Mouse (Mus musculus): ENCODE data around the gene Pik3r1. TPM values are rescaled to one million over a fixed set of nuclear protein-coding genes. Genes with fewer than 3 reads are reported as not detected.

Gene Pik3r1
- total RNA-seq, 1 experiment, result 7.3 TPM

DNA sequence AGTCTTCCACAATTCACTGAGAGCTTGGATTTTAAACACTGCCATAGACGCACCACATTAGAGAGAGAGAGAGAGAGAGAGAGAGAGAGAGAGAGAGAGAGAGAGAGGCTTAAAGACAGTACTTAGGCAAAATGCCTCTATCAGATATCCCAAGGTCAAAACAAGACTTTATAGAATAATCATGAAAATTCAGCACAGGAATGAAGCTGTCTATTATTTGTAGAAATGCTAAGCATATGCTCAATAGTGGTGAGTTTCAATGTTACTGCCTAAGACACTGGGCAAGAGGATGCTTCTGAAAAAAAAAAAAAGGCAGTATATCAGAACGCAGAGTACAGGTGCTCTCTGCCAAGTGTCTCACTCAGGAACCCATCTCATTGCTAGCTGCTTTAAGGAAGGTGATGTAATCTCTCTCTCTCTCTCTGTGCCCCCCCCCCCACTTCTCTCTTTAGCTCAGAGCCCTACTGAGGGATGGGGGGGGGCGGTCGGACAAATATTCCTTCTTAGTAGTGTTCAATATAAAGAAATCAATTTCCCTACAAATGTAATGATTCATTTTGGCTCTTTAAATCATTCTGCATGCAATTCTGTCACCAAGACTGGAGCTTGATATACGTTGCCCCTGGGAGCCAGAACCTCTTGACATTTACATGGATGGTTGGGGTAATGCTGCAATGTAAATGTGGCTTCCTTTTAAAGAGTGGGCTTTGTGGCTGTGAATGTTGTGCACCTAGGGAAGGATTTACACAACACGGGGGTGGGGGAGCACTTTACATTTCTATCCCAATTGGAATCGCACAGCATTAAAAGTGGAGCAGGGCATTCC is 74.9 kb downstream of the Pik3r1 start:
- TF ChIP-seq CHD2 (IDR thresholded peaks at IDR 0.05; ENCODE audit: low read depth, low read length) (no peak), ZNF384 (IDR thresholded peaks at IDR 0.05; ENCODE audit: low read depth, low read length) (no peak), HCFC1 (IDR thresholded peaks at IDR 0.05; ENCODE audit: borderline replicate concordance, insufficient read depth, low read length) (no peak), ZC3H11A (IDR thresholded peaks at IDR 0.05; ENCODE audit: borderline replicate concordance, low read depth, low read length) (no peak)
- in situ Hi-C loops (cut with MboI; ENCODE audit: low sequenced_read_pairs in 2 of 2, unreplicated experiment in 2 of 2), result no loop called here
- no peaks in the 10 kb centered on the region for H3K36me3 ChIP-seq (ENCODE audit: control insufficient read depth, insufficient read depth, low read length, poor library complexity, severe bottlenecking)
- H3K27ac ChIP-seq (ENCODE audit: insufficient read depth, low read depth, low read length, poor library complexity, severe bottlenecking), result no peak overlapping the region
- H3K9ac ChIP-seq (ENCODE audit: insufficient read depth, low read depth, low read length, poor library complexity, severe bottlenecking), result no peak overlapping the region
- H3K9me3 ChIP-seq (ENCODE audit: control insufficient read depth, insufficient read depth, low read depth, low read length), result no peaks in the 10 kb centered on the region
- H3K4me1 ChIP-seq (ENCODE audit: control insufficient read depth in 2 of 2, insufficient read depth in 2 of 2, low read length in 2 of 2, poor library complexity in 1 of 2), result peaks cover 0 to 7% of the 10 kb centered on the region in 2 experiments; a peak in 1 of 4 replicates
- no peak for DNase-seq (ENCODE audit: low read depth, low spot score)
- no peak overlapping the region for H3K4me3 ChIP-seq (ENCODE audit: insufficient read depth in 1 of 2, low read depth in 1 of 2, low read length in 2 of 2, poor library complexity in 1 of 2, severe bottlenecking in 1 of 2)

DNA sequence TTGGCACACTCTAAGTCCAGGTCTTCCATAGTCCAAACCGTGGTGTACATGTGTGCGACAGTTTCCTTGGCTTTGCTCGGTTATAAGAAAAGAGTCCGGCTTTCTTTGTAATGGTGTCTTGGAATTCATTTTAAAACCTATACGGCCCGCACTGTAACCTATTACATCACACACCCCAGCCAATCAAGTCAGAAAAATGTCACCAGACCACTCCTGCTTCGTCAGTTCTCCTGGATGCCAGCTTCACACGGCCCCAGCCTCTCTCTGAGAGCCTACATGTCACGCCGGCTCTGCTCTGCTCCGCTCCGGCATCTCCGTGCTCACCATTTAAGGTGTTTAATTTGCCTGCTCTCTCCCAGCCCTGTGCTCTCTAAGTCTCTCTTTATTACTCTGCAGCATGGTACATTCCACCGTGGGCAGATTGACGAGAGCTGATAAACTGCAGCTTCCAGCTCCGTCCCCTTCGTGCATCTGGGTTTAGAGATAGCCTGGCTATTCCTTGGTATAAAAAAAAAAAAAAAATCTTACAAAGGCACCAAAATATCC is 75.7 kb downstream of the Pik3r1 start:
- TF ChIP-seq HCFC1 (IDR thresholded peaks at IDR 0.05; ENCODE audit: borderline replicate concordance, insufficient read depth, low read length) (no peak), CHD2 (IDR thresholded peaks at IDR 0.05; ENCODE audit: low read depth, low read length) (no peak), ZNF384 (IDR thresholded peaks at IDR 0.05; ENCODE audit: low read depth, low read length) (no peak), MAFK (IDR thresholded peaks at IDR 0.05; ENCODE audit: insufficient read depth, low read depth, low read length) (no peak), ZC3H11A (IDR thresholded peaks at IDR 0.05; ENCODE audit: borderline replicate concordance, low read depth, low read length) (no peak)

DNA sequence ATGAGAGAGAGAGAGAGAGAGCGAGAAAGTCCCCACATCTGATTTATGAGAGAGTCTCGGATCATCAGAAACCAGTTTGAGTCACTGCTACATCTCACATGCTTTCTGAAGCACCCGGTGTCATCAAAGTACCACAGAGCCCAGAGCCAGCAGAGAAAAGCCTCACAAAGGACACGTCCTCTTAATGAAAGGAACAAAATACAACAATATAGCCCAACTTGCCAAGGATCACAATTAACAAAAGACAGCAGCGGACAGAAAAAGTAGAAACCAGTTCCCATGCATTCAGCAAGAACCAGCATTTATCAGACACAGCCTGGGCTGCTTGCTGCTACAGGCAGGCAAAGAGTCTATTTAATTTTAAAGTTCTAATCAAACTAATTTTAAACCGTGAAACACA is 76.3 kb downstream of the Pik3r1 start:
- no peak overlapping the region for H3K27ac ChIP-seq (ENCODE audit: insufficient read depth, low read depth, low read length, poor library complexity, severe bottlenecking)
- no peak overlapping the region for H3K9ac ChIP-seq (ENCODE audit: insufficient read depth, low read depth, low read length, poor library complexity, severe bottlenecking)
- H3K9me3 ChIP-seq (ENCODE audit: control insufficient read depth, insufficient read depth, low read depth, low read length), result no peaks in the 10 kb centered on the region
- in situ Hi-C loops (cut with MboI; ENCODE audit: low sequenced_read_pairs in 2 of 2, unreplicated experiment in 2 of 2), result no loop called here
- peaks cover 0 to 4% of the 10 kb centered on the region in 2 experiments; a peak in 1 of 4 replicates for H3K4me1 ChIP-seq (ENCODE audit: control insufficient read depth in 2 of 2, insufficient read depth in 2 of 2, low read length in 2 of 2, poor library complexity in 1 of 2)
- H3K36me3 ChIP-seq (ENCODE audit: control insufficient read depth, insufficient read depth, low read length, poor library complexity, severe bottlenecking), result peaks cover 4% of the 10 kb centered on the region; the same call in 1 of the 2 replicates
- no peak for TF ChIP-seq ZC3H11A (IDR thresholded peaks at IDR 0.05; ENCODE audit: borderline replicate concordance, low read depth, low read length)
- no peak for TF ChIP-seq MAFK (IDR thresholded peaks at IDR 0.05; ENCODE audit: insufficient read depth, low read depth, low read length)
- TF ChIP-seq ZNF384 (IDR thresholded peaks at IDR 0.05; ENCODE audit: low read depth, low read length), result no peak
- TF ChIP-seq CHD2 (IDR thresholded peaks at IDR 0.05; ENCODE audit: low read depth, low read length), result no peak
- TF ChIP-seq HCFC1 (IDR thresholded peaks at IDR 0.05; ENCODE audit: borderline replicate concordance, insufficient read depth, low read length), result no peak
- no peak overlapping the region for H3K4me3 ChIP-seq (ENCODE audit: insufficient read depth in 1 of 2, low read depth in 1 of 2, low read length in 2 of 2, poor library complexity in 1 of 2, severe bottlenecking in 1 of 2)
- no peak for DNase-seq (ENCODE audit: low read depth, low spot score)

More for the DNA sequence above, 75.7 kb downstream of the Pik3r1 start:
- Histone ChIP-seq H3K9me3 (ENCODE audit: control insufficient read depth, insufficient read depth, low read depth, low read length) (no peaks in the 10 kb centered on the region), H3K4me1 (ENCODE audit: control insufficient read depth in 2 of 2, insufficient read depth in 2 of 2, low read length in 2 of 2, poor library complexity in 1 of 2) (peaks cover 0 to 4% of the 10 kb centered on the region in 2 experiments; a peak in 1 of 4 replicates), H3K9ac (ENCODE audit: insufficient read depth, low read depth, low read length, poor library complexity, severe bottlenecking) (no peak overlapping the region), H3K36me3 (ENCODE audit: control insufficient read depth, insufficient read depth, low read length, poor library complexity, severe bottlenecking) (no peaks in the 10 kb centered on the region), H3K4me3 (ENCODE audit: insufficient read depth in 1 of 2, low read depth in 1 of 2, low read length in 2 of 2, poor library complexity in 1 of 2, severe bottlenecking in 1 of 2) (no peak overlapping the region), H3K27ac (ENCODE audit: insufficient read depth, low read depth, low read length, poor library complexity, severe bottlenecking) (no peak overlapping the region)
- in situ Hi-C loops (cut with MboI; ENCODE audit: low sequenced_read_pairs in 2 of 2, unreplicated experiment in 2 of 2), result no loop called here
- DNase-seq (ENCODE audit: low read depth, low spot score), result no peak

DNA sequence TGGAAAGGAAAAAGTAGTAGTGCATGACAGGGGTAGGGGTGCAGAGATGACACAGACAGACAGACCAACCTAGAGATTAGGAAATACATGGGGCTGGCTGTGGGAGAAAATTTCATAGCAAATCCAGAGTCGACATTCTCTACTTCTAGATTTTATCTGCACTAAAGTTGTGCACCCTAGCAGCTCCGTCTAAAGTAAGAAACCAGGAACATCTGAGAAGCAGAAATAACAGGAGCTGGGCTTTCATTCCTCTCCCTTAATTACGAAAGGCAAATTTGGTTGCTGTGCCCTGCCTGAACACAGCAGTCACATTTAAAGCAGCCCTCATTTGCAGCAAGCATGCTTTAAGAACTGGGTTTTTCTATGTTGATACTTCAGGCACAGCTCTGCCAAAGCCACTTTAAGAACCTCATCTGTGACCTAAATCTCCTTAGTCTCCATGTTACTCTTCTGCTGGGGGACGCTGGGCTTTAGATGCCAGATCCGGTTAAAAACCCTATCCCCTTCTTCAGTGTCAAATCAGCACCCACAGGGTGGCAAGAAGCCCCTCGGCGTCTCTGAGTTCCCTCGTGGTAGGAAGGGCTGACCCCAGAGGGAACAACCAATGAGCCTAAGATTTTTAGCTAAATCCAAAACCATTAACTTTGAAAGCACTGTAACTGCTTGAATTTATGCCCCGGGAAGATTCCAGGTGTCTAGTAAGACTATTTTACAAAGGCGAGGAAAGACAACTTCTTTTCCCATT is 76.9 kb downstream of the Pik3r1 start:
- no peak overlapping the region for H3K27ac ChIP-seq (ENCODE audit: insufficient read depth, low read depth, low read length, poor library complexity, severe bottlenecking)
- no peak overlapping the region for H3K4me3 ChIP-seq (ENCODE audit: insufficient read depth in 1 of 2, low read depth in 1 of 2, low read length in 2 of 2, poor library complexity in 1 of 2, severe bottlenecking in 1 of 2)
- peaks cover 6% of the 10 kb centered on the region; the same call in 1 of the 2 replicates for H3K36me3 ChIP-seq (ENCODE audit: control insufficient read depth, insufficient read depth, low read length, poor library complexity, severe bottlenecking)
- DNase-seq (ENCODE audit: low read depth, low spot score), result no peak
- H3K9ac ChIP-seq (ENCODE audit: insufficient read depth, low read depth, low read length, poor library complexity, severe bottlenecking), result no peak overlapping the region
- no peak for TF ChIP-seq ZC3H11A (IDR thresholded peaks at IDR 0.05; ENCODE audit: borderline replicate concordance, low read depth, low read length)
- no peak for TF ChIP-seq MAFK (IDR thresholded peaks at IDR 0.05; ENCODE audit: insufficient read depth, low read depth, low read length)
- no peak for TF ChIP-seq CHD2 (IDR thresholded peaks at IDR 0.05; ENCODE audit: low read depth, low read length)
- TF ChIP-seq ZNF384 (IDR thresholded peaks at IDR 0.05; ENCODE audit: low read depth, low read length), result no peak
- TF ChIP-seq HCFC1 (IDR thresholded peaks at IDR 0.05; ENCODE audit: borderline replicate concordance, insufficient read depth, low read length), result no peak
- peaks cover 0 to 4% of the 10 kb centered on the region in 2 experiments; a peak in 1 of 4 replicates for H3K4me1 ChIP-seq (ENCODE audit: control insufficient read depth in 2 of 2, insufficient read depth in 2 of 2, low read length in 2 of 2, poor library complexity in 1 of 2)
- no peaks in the 10 kb centered on the region for H3K9me3 ChIP-seq (ENCODE audit: control insufficient read depth, insufficient read depth, low read depth, low read length)
- in situ Hi-C loops (cut with MboI; ENCODE audit: low sequenced_read_pairs in 2 of 2, unreplicated experiment in 2 of 2), result no loop called here

All from ES-E14 (cell line).